Comparison of ENCODE assay signal across 14 mouse cellular contexts in the genomic region with DNA sequence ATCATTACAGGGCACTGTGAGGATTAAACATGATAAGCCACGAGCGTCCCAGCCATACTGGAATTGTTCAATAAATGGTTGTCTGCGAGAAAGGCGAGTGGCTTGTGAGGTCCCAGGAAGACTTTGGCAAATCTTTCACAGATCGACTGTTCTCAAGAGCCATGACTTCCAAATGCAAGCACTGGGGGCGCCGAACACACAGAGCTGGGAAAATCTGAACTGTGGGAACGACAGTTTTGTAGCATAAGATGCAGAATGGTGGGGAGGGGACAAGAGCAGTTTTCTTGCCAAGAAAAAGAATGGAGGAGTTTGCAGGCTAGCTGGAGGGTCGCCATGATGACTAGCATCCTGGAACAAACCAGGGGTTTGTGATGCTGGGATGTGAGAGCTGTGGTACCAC.
DNase-seq lines count a peak whose midpoint lies in the region; ATAC-seq and TF ChIP-seq lines count a peak whose summit lies in the region.
"Had no signal": no experiment of that assay in that cellular context is flagged by ENCODE, and none has a peak within 500 bp of the region (broad histone marks: within the 10 kb centered on the region; RNA-seq: fewer than 3 reads in every experiment).

No protein-coding gene starts in this region.

- intact Hi-C loops in left cerebral cortex, postnatal 10 days (cut with DNase I), result no loop called here

- no peak overlapping the region for H3K4me3 ChIP-seq in forebrain, postnatal 0 days (ENCODE audit: low read depth, low read length)
- H3K4me3 ChIP-seq in forebrain, embryonic 12.5 days (replicated peaks), result no peak overlapping the region
- H3K4me3 ChIP-seq: embryonic facial prominence, embryonic 10.5 days; limb, embryonic 15.5 days; lung, embryonic 15.5 days had no signal

- WGBS in forebrain, postnatal 0 days, result 48% methylated on average over 9 of the region's 9 CpGs
- 62% methylated on average over 9 of the region's 9 CpGs for WGBS in forebrain, embryonic 12.5 days

- no peaks in the 10 kb centered on the region for H3K27me3 ChIP-seq in forebrain, postnatal 0 days (ENCODE audit: insufficient read depth, low read length)
- H3K27me3 ChIP-seq in forebrain, embryonic 12.5 days, result peaks cover 92% of the 10 kb centered on the region

- H3K9ac ChIP-seq in forebrain, postnatal 0 days, result no peak overlapping the region
- H3K9ac ChIP-seq in forebrain, embryonic 12.5 days, result no peak overlapping the region
- H3K9ac ChIP-seq: limb, embryonic 15.5 days; lung, embryonic 15.5 days had no signal

- ATAC-seq in forebrain, postnatal 0 days, result 0 out of 2 replicates have a peak, but pooled peaks have one; percentile 29
- no peak for ATAC-seq in forebrain, embryonic 12.5 days (ENCODE audit: low FRiP score)

- TF ChIP-seq CTCF in forebrain, postnatal 0 days (IDR thresholded peaks at IDR 0.05; ENCODE audit: low read depth), result peak; percentile 57
- TF ChIP-seq CTCF in brain, embryonic 14.5 days (IDR thresholded peaks at IDR 0.05; ENCODE audit: borderline replicate concordance, extremely low read depth, insufficient read depth, insufficient read length), result peak; percentile 32; the same call in 1 of the 2 replicates

- H3K4me1 ChIP-seq in forebrain, postnatal 0 days (ENCODE audit: insufficient read depth), result peaks cover 3% of the 10 kb centered on the region; the same call in 1 of the 2 replicates
- peaks cover 15% of the 10 kb centered on the region for H3K4me1 ChIP-seq in forebrain, embryonic 12.5 days

- H3K4me2 ChIP-seq in forebrain, postnatal 0 days (ENCODE audit: low read depth), result no peak overlapping the region
- H3K4me2 ChIP-seq in forebrain, embryonic 12.5 days, result no peak overlapping the region
- H3K4me2 ChIP-seq: limb, embryonic 15.5 days; lung, embryonic 15.5 days had no signal

- no peak overlapping the region for H3K27ac ChIP-seq in forebrain, postnatal 0 days (ENCODE audit: low read depth, low read length)
- H3K27ac ChIP-seq in forebrain, embryonic 12.5 days, result no peak overlapping the region
- H3K27ac ChIP-seq: embryonic facial prominence, embryonic 10.5 days; limb, embryonic 15.5 days; lung, embryonic 15.5 days had no signal

- no peaks in the 10 kb centered on the region for H3K36me3 ChIP-seq in forebrain, postnatal 0 days (ENCODE audit: insufficient read depth)
- H3K36me3 ChIP-seq in forebrain, embryonic 12.5 days (replicated peaks), result no peaks in the 10 kb centered on the region
- H3K36me3 ChIP-seq: embryonic facial prominence, embryonic 10.5 days; limb, embryonic 15.5 days; lung, embryonic 15.5 days had no signal

- H3K9me3 ChIP-seq in forebrain, postnatal 0 days (ENCODE audit: low read length), result no peaks in the 10 kb centered on the region
- H3K9me3 ChIP-seq in forebrain, embryonic 12.5 days, result no peaks in the 10 kb centered on the region
- H3K9me3 ChIP-seq: embryonic facial prominence, embryonic 10.5 days; limb, embryonic 15.5 days; lung, embryonic 15.5 days had no signal

- no peak for TF ChIP-seq POLR2A in brain, embryonic 14.5 days (IDR thresholded peaks at IDR 0.05; ENCODE audit: borderline replicate concordance, extremely low read depth, insufficient read depth, insufficient read length, poor library complexity, severe bottlenecking)

- DNase-seq in forebrain, postnatal 0 days, result peak; percentile 50
- DNase-seq in left cerebral cortex, postnatal 10 days (ENCODE audit: extremely low spot score in 1 of 2, low spot score in 2 of 2), result peak; percentile 9 to 24
- DNase-seq in left cerebral cortex, adult 11 months (ENCODE audit: low spot score), result no peak
- peak; percentile 33 to 46 for DNase-seq in right cerebral cortex, postnatal 10 days (ENCODE audit: low spot score in 2 of 2)
- DNase-seq in right cerebral cortex, adult 18-20 months, result no peak
- peak; percentile 66 for DNase-seq in brain, embryonic 14.5 days (ENCODE audit: low read depth)
- no peak for DNase-seq in natural killer cell, adult 2 months (ENCODE audit: low spot score in 2 of 2)
- DNase-seq: cerebellum, adult 18-20 months; heart, postnatal 36 days; kidney, postnatal 10 days had no signal

Comparison
In these comparisons a context has a peak if more than half of its experiments do, and no peak if none do; other contexts are left out.
1. DNase-seq: peak in forebrain, postnatal 0 days (single experiment), left cerebral cortex, postnatal 10 days (2 of 2), right cerebral cortex, postnatal 10 days (2 of 2) and brain, embryonic 14.5 days (single experiment); none in left cerebral cortex, adult 11 months (single experiment), right cerebral cortex, adult 18-20 months (single experiment) and natural killer cell, adult 2 months (0 of 2).